Mouse (Mus musculus) erythroid progenitor cell, adult 5-6 weeks (primary cell): ENCODE data around the gene Slc2a13. TPM values are rescaled to one million over a fixed set of nuclear protein-coding genes. Genes with fewer than 3 reads are reported as not detected.
A peak's percentile ranks its signal among the peaks of the same experiment; 100 is the strongest.

Source experiments
- ATAC-seq: replicated peaks from 2 replicates; pipeline ENCODE4 v1.8.0; 2016; ENCODE audit warnings: moderate number of reproducible peaks, mild to moderate bottlenecking, moderate TSS enrichment, inconsistent platforms; ENCODE audit not compliant: poor library complexity, low FRiP score, severe bottlenecking
- total RNA-seq, 2 experiments: library from RNA; stranded (forward) in 1 of 2; stranded (reverse) in 1 of 2; fragments of 150-400 nt in 1 of 2; fragments of 186-747, 209-891 nt in 1 of 2; gene quantifications; 2 replicates each; pipeline versions ENCODE4 v1.2.3 to v1.2.4; 2015 to 2017; ENCODE audit warnings: low replicate concordance in 2 of 2

The Slc2a13 gene
- total RNA-seq (2015; ENCODE audit: low replicate concordance) (not detected in 2 replicates), total RNA-seq (2017; ENCODE audit: low replicate concordance) (0.13 TPM in 1 of 2 replicates, not detected in the other)

DNA sequence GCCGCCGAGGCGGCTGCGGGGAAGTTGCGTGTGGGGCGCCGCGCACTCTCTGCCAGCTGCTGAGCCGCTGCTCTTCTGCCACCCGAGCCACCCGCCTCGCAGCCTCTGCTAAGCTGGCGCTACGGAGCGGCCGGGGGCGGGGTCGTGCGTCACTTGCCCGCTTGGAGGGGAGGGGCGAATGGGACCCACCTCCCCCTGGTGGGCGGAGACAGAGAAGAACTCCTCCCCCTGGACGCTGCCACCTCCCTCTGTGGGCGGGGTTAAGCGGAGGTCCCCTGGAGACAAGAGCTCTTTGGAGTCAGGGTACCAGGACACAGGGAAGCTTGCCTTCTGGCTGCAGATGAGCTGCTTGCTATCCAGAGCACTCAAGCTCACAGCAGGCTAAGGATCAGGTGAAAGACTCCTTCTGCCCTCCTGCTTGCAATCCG lies at the start of gene Slc2a13:
Gene Slc2a13, minus strand, starts transcription at position 151 of the 428 bp plus-strand sequence.
- ATAC-seq: 0 out of 2 replicates have a peak, but pooled peaks have one; percentile 10

DNA sequence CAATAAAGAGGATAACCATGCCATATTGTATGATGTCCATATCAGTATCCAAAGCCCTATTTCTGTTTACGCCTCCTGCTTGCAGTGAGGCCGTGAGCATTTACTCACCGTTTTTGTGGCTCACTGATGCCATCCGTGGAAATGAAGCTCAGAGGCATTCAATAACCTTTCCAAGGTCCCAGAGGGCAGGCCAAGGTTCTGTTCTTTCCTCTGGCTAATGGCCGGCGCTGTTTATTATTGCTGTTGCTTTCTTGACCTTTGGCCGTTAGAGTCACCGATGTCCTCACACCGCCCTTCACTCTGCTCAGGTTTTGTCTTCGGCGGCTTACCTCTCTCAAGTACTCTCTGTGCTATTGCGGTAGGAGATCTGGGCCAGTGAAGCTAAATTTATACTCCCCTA lies 43.0 kb upstream of the Slc2a13 start:
- ATAC-seq: no peak

DNA sequence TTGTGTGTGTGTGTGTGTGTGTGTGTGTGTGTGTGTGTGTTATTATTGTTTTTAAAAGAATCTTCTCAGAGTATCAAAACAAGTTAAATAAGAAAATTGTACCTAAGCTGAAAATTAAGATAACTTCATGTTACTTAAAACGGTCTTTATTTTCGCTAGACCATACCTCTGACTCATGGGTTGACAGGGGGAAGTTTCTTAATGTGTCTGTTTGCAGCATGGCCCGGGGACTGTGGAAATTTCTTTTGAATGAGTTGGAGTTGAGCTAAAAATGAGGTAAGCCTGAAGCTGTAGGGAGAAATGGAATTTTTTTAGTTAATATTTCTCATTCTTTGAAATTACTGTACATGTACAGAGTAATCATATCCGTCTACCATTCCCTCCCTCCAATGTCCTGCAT lies 42.5 kb upstream of the Slc2a13 start:
- no peak for ATAC-seq

DNA sequence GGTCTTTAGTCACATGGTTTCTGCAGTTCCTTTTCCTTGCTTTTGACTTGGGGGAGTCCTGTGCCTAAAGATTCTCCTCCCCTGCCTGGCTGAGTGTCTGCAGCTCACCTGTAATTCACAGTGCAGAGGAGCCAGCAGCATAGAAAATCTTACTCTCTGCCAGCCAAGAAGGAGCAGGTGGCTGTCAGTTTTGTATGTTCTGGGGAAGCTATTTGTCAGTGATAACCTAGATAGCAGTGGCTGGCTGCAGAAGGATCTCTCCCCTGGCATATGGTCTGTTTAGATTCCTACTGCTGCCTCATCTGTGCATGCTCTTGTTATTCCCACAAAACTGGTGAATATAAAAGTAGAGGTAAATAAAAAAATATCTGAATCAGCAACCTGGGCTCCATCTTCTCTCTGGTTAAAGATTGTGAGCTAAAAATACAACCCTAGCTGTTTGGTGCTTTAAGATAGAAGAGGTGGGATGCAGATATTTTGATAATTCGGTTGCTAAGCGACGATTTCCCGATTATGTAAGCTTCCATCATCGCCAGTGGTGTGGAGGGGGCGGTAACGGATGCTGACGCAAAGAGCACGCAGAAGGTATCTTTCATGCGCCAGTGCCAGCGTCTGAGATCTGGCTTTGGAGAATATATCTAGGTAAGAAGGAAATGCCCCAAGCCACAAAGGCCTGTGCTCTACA lies 41.1 kb upstream of the Slc2a13 start:
- no peak for ATAC-seq

DNA sequence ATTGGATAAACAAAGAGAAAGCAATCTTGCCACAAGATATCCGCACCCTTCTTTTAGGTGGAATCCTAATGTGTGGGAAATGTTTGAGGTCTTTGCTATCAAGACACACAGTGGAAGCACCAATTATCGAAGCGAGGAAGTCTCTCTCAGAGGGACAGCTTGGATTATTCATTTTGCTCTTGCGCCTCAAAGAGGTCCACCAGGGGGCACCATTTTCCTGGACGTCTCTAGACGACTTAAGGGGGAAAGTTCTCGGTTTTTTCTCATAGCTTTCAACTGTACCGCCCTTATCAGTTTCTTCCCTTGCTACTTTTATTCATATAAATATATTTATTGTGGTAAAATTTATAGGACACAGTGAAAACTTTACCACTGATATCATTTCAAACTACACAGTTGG lies 36.7 kb upstream of the Slc2a13 start:
- ATAC-seq: no peak

DNA sequence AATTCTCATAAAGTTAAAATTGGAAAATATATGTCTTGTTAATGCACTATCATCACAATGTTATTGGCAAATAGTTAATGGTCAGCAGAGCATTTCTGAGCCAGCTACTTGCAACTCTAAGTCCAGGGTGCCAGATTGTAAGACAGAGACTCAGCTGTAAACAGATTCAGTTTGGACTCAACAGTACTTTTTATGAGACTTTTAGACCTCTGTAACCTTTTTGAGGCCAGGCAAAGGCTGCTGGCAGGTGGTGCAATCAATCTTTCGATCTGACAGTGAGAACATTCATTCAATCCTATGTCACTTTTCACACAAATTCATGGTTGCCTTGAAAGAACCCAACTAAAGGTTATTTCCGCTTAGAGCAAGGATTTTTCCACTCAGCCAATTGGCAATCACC lies 35.8 kb upstream of the Slc2a13 start:
- ATAC-seq: no peak

DNA sequence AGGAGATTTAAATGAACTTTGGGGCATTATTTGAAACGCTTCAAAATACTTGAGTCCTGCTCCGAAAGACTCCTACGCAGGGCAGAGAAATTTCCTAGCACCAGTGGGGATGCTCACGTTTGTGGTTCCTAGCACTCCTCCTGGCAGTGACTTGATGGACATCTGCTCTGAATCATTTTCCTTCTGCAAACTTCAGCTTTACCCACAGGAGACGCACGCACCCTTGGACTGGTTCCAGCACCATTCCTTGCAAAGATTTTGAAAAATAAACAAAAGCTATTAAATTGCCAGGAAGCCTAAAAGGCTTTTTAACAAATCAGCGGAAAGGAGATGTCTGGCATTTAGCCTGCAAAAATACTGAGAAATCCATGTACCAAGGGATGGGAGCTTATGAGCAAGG lies 28.1 kb upstream of the Slc2a13 start:
- ATAC-seq: no peak

DNA sequence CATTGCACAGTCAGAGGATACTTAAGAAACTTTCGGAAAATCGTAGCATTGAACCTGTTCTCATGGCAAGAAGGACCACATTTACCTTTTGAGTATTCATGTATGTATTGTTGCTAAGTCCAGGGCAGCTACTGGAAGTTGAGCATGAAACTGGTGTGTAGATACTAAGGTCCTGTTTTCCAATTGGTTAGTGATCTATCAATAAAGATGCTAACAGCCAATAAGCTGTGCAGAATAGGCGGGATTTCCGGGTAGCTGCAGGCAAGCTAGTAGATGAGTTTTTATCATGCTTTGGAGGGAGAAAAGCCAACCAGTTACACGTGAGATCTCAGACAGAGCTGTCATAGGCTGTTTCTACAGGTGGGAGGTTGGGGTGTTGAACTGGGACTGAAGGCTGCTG lies 24.2 kb upstream of the Slc2a13 start:
- no peak for ATAC-seq

DNA sequence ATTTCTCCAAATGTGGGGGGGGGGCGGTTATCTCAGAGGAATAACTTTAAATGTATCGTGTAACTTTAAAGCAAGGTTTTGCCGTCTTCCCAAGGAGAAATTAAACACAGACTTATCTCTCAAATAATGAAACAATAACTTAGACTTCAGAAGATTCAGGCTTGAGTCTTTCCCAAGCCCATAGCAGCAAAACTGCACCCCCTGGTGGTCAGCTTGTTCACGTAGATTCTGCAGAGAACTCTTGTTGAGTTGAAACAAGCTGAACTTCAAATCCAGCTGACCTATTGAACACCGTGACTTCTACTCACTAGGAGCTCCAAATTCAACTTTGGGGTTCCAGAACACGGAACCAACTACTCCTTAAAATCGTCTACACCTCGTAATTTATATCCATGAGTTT lies 1.4 kb upstream of the Slc2a13 start:
- ATAC-seq: no peak

DNA sequence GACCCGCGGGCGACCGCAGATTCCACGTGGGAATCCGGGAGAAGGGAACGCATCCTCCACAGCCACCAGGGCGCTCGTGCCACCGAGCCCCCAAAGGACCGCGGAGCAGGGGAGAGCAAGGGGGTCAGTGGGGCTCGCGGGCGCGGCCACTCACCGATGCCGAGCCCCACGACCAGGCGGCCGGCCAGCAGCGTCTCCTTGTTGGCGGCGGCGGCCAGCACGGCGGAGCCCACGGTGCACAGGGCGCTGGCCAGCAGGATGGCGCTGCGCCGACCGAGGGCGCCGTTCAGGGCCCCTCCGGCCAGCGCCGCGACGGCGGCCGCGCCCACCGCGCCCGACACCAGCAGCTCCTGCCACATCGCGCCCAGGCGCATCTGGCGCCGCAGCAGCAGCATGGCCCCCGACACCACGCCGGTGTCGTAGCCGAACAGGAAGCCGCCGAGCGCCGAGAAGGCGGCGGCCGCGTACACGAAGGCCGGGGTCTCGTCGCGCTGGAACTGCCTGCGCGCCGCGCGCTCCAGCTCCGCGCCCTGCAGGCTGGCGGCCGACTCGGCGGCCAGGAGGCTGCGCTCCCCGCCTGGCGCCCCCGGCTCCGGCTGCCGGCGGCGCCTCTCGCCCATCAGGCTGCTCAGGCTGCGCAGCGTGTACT lies 516 bp downstream of the Slc2a13 start:
- ATAC-seq: no peak

DNA sequence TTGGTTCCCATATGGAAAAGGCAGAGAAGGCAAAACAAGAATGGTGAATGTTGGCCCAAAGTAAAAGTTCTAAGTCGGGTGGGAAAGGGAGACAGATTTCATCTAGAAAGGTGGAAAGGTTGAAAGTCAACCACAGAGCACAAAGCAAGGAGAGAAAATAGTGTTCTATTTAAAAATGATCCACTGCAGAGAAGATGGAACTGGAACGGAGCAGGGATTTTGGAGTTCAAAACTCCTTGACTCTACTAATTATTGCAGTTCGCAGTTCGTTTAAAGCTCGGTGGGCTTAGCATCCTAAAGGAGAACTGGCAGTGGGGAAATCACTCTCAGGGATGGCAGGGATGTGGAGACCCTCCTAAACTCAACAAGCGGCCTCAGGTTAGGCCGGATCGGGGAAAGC lies 1.1 kb downstream of the Slc2a13 start:
- ATAC-seq: no peak

DNA sequence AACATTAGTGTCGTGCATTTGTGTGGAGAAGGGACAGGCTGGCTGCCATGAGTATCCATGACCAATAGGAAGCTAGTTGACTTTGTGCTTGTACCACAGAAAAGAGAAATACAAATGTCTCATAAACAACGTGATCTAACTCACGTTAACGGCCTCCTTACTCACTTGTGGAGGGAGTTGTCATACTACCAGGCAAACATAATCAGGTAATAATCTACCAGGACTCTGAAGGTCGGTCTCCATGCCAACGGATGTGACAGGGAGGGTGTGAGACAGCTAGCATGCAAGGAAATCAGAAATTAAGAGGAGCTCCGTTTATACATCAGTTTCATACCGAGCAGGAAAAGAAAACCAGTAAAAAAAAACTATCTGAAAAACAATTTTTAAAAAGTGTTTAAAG lies 6.3 kb downstream of the Slc2a13 start:
- no peak for ATAC-seq

DNA sequence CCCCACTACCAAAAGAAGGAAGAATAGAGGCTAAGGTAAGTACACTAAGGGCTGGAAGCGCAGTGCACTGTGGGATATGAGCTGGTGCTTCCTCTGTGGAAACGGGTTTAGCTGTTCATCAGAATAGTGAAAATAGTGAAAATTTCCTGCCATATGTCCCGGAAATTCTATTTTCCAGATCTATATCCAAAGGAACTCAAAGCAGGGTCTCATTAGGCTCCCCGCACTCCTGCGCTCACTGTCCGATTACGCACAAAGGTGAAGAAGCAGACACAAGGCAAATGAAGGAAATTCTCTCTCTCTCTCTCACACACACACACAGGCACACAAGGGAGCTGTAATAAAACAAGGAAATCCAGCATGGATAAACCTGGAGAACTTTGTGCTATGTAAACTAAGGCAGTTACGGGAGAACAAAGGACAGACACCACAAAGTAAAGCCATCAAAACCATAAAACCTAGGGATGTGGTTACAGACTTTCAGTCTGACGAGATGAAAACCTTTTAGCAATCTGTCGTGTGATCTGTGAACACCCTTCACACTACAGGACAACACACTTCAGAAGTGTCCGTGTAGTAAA lies 7.9 kb downstream of the Slc2a13 start:
- no peak for ATAC-seq

DNA sequence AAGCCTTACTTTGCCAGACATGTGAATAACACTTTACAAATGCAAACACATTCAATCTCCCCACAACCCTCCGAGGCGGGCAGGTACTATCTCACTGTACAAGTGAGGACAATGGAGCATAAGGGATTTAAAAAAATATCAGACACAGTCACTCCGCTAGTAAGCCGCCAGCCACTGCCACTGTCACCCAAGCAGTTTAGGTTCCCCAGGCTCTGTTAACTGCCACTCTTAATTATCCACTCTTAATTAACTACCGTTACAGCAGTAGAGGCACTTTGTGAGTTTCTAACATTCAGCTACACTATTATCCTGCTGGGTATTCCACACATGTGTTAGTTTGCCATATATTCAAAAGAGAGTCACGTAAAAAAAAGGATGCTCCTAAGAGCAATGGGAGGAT lies 11.3 kb downstream of the Slc2a13 start:
- no peak for ATAC-seq

DNA sequence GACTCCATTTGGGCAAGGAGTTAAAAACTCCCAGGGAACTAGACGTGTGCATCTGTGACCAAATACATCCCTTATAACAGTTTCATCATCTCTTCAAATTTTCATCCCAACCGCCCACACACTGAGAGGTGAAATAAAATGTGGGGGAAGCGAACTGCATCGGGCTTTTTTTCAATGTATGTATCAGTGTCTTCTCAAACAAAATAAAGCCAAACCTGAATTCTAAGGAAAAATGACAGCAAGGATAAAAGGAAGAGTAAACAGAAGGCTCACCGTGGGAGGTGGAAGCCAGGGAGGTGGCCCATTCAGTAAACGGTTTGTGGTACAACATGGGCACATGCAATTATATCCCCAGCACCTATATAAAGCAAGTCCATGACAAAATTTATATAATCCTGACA lies 17.7 kb downstream of the Slc2a13 start:
- ATAC-seq: no peak

DNA sequence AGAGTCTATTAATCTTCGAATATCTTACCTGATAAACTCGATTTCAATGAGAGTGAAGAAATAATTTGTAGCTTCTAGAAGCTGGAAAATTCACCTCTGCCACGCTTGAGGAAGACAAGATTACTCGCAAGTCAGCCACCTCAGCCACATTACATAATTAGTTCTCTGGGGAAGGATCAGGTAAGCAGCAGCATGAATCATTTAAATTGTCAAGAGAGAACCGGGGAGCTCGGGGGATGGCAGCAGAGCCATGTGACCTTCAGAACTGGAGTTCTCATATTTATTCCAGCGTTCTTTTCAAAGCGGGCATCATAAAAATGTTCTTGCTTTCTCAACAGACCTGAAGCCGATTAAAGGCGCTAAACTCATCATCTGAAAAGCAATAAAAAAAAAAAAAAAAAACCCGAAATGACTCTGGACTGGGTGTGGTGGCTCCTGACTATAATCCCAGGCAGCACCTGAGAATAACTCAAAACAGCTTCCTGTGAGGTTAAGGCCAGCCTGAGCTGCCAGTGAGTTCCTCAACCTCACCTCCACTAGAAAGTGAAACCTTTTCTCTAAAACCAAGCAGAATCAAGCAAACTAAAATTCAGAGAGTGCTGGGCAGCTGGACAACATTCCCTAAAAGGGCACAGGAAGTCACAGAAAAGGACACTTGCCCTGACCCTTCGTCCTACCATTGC lies 24.3 kb downstream of the Slc2a13 start:
- no peak for ATAC-seq

DNA sequence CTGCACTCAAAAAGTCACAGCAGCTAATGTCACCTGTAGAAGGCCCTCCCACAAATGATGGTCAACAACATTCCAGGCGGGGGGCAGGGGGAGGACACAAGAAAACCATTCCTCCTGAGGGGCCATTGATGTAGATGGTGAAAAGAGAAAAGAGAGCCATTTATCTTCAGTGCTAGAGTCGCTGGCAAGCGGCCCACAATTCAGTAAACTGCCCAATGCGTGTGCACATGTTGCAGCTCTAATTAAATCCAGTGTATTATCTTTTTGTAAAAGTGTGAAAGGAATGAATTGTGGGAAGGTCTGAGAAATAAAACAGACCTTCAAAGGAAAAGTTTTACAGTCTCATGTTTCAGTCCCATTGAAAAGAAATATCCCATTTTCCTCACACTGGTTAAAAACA lies 28.5 kb downstream of the Slc2a13 start:
- ATAC-seq: no peak

DNA sequence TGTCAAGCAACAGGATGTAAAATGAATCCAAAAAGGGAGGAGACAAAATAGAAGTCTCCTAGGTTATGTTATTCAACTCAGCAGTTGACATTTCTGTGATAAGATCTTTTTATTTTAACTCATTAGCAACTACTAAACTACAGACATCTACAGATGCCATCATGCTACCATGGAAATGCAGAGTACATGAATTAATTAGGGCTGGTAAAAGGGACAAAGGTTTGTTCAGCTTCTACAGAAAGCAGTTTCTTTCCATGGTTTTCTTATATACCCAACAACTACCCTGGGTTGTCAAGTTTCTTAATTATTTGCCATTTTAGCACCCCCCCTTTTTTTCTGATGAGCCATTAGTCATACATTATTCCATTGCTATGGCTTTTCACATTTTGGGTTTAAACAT lies 34.6 kb downstream of the Slc2a13 start:
- no peak for ATAC-seq

DNA sequence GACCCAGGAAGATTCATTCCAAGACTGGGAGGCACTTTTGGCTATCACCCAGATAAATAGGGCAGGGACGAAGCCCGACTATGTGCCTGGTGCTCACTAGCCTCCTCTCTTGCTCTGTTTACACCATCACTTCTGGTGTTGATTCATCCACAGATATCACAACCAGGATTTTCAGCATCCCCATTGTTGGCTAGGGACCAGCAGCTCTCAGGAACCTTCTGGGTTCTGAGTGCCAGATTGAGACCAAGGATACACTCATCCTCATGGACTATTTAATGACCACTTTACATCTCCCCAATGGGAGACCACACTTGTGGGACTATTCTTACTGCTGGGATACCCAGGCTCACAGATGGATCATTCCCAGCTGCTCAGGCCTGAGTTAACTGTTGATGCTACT lies 46.2 kb downstream of the Slc2a13 start:
- ATAC-seq: no peak

DNA sequence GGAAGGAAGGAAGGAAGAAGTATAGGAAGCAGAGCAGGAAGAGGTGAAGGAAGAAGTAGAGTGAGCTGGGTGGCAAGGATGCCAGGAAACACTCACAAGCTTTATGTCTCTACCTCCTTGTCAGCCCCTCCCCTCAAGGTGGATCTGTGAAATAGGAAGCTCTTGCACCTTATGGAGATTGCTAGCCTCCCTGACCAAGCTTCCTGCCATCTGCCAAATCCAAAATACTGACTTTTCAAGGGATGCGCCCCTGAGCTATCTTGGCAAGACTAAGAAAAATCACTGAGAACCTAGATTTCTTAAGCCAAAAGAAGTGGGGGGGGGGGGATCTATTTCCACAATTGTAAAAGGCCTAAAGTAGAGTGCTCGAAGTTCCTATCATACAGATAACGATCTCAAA lies 46.9 kb downstream of the Slc2a13 start:
- no peak for ATAC-seq

DNA sequence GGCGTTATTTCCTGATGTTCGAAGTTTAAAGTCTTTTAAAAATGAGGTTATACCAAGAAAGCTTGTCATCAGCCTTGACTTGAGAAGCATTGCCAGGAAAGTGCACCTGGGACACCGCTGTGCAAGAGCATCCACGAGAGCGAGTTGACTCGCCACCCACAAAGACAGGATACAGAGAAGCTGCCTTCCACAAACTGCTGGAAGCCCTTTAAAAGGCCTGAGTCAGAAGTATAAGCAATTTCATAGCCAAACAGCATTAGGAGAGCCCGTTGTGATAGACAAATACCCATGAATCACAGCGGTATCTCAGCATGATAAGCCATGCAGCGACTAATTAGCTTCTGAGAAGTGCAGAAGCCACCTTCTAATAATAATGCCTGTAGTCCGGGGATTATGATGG lies 48.6 kb downstream of the Slc2a13 start:
- ATAC-seq: no peak
